Mouse (Mus musculus) gastrocnemius, adult 18-20 months (tissue): ENCODE data around the gene Ly75. TPM values are rescaled to one million over a fixed set of nuclear protein-coding genes. Genes with fewer than 3 reads are reported as not detected.

Experiments
- DNase-seq: peaks from one replicate; pipeline ENCODE4 v3.0.0; 2021; ENCODE audit warnings: low spot score
- total RNA-seq, 2 experiments: library from RNA; stranded (reverse); gene quantifications; 2 replicates each; pipeline ENCODE4 v1.2.3; 2021

The Ly75 gene
- total RNA-seq, 2 experiments from 2014 or later: 0.09 to 0.14 TPM

DNA sequence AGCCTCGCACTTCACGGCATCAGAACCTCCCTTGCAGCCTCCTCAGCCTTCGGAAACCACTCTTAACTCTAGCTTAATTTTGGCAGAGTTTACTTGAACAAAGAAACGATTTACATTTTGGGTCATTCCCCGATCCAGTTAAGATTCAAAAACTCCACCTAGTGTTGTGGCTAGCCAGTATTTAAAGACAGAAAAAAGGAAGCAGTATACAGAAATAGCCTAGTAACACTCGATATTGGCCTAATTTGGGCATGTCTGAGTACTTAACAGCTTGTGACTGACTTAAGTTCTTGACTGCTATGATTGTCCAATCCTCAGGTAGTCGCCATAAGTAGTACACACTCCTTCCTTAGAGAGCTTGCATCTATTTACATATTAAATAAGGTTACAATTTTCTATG is 56.2 kb downstream of the Ly75 start:
- no peak for DNase-seq

GRCm38 (mm10) chr2:60323411-60323810 is 59.7 kb downstream of the Ly75 start:
- DNase-seq: no peak

DNA sequence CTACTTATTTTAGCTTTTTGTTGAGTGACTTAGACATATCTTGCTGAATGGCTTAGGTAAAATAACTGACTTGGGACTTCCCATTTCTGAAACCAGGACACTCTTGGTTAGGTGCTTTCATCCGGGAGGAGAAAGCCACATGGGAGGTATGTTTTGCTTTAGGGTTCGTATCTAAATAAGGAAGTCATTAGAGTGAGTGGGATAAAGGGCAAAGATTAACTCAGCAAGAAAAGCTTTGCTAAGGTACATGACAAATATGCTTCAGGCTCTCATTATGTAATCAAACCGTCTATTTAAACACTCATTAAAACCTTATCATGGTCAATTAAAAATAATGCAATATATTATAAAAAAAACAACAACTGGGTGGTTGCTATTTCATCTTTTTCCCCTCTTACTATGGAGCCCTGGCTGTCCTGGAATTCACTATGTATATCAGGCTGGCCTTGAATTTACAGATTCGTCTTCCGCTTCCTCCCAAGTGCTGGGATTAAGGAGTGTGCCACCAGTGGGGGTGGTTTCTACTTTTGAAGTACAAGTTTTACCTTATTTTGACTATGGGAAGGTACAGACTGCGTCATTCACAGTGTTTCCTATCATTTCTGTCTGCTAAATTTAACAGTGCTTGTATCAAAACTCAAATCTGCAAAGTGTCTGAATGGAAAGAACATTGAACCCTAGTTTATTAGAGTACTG is 60.9 kb downstream of the Ly75 start:
- DNase-seq: no peak

- no peak for DNase-seq
Observed at GRCm38 (mm10) chr2:60303796-60304195, 79.3 kb downstream of the Ly75 start.

- no peak for DNase-seq
Observed at GRCm38 (mm10) chr2:60299323-60299722, 83.8 kb downstream of the Ly75 start.

DNA sequence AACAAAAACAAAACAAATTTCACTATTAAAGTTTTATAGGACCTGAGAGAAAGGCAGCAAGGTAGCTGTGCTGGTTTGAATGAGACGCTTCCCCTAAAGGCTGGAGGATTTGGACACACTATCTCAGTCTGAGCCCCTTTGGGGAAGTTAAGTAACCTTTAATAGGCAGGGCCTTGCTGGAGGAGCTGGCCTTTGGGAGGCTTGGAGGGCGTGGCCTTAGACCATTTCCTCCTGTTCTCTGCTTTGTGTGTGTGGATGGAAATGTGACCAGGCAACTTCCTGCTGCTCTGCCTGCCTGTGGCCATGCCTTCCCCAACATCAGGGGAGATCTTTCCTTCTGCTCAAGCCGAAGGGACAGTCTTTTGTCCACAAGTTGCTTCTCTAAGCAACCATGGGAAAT is 84.8 kb downstream of the Ly75 start:
- no peak for DNase-seq

DNA sequence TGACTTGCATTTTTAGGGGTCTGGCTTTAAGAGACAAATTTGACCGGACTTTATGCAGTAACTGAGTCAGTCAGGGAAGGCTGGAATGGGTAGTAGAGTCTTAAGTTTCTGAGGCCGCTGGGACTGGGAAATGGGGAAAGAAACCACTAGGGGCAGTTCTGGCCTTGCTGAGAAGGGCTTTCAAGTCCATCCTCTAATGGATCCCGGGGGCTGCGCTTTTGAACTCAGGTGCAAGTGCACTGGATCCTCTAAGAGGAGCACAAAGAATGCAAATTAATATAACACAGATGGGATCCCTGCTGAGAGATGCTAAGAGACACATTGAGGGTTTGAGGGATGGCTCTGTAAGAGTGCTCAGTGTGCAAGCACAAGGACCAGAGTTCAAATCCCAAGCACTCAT is 91.7 kb downstream of the Ly75 start:
- no peak for DNase-seq

- DNase-seq: no peak
Observed at GRCm38 (mm10) chr2:60289451-60289850, 93.7 kb downstream of the Ly75 start.

DNA sequence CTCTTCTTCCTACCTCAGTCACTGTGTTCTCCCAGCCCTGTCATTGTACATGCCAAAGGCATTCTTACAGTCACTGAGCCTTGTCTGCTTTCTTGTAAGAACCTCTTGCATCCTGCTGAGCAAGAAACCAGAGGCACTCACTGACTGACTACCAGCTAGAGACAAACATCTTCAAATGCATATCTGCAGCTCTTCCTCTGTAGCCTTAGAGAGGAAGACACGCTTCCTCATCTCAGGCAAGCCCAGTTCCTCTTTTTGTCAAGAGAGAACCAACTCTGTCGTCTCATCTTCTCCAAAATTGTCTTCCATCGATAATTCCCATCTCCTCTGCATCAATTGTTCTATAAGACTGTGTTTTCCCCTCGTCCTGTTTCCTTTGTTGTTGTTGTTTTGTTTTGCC is 94.5 kb downstream of the Ly75 start:
- no peak for DNase-seq

GRCm38 (mm10) chr2:60285107-60285617 is 97.9 kb downstream of the Ly75 start:
- DNase-seq: no peak

- DNase-seq: no peak
Observed at GRCm38 (mm10) chr2:60284467-60284821, 98.7 kb downstream of the Ly75 start, which contains the start of gene Cd302. TSS of gene Cd302 (minus strand) at chr2:60284488.

GRCm38 (mm10) chr2:60283751-60284466 is 99.2 kb downstream of the Ly75 start:
- peak; percentile 55 for DNase-seq

GRCm38 (mm10) chr2:60283208-60283750 is 99.8 kb downstream of the Ly75 start:
- no peak for DNase-seq

DNA sequence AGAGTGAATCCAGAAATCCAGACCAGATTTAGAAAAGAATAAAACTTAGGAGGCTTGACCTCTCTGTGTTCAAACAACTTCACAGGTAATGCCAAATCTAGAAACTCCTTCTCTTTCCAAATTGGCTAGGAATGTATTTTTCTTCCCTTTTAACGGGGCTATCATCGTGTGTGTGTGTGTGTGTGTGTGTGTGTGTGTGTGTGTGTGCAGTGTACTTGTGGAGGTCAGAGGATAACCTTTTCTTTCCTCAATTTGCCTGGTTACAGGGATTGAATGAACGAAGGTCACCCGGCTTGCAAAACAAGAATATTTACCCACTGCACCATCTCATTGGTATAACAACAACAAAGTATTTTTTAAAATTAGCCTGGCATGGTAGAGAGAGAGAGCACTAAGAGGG is 100.5 kb downstream of the Ly75 start:
- DNase-seq: no peak

- no peak for DNase-seq
Observed at GRCm38 (mm10) chr2:60278627-60279026, 104.5 kb downstream of the Ly75 start.

DNA sequence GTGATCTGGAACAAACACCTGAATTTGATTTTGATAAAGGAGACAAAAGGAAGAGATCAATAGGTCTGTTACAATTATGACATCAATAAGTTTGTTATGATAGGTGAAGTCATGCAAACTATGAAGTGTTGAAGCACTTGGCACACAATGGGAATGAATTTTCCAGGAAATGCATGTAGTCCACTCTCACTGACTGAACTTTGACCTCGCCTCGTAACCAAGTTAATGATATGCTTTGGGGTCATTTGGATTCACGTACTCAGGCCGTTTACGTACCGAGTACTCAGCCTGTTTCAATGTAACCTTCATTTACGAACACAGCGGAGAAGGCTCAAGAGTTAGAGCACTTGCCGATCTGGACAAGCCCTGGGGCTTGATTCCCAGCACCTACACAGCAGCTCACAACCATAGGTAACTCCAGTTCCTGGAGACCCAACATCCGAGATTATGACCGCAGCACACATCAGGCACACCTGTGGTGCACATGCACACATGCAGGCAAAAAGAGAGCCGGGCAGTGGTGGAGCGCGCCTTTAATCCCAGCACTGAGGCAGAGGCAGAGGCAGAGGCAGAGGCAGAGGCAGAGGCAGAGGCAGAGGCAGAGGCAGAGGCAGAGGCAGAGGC is 113.1 kb downstream of the Ly75 start:
- DNase-seq: no peak

GRCm38 (mm10) chr2:60267567-60267966 is 115.5 kb downstream of the Ly75 start:
- DNase-seq: no peak

DNA sequence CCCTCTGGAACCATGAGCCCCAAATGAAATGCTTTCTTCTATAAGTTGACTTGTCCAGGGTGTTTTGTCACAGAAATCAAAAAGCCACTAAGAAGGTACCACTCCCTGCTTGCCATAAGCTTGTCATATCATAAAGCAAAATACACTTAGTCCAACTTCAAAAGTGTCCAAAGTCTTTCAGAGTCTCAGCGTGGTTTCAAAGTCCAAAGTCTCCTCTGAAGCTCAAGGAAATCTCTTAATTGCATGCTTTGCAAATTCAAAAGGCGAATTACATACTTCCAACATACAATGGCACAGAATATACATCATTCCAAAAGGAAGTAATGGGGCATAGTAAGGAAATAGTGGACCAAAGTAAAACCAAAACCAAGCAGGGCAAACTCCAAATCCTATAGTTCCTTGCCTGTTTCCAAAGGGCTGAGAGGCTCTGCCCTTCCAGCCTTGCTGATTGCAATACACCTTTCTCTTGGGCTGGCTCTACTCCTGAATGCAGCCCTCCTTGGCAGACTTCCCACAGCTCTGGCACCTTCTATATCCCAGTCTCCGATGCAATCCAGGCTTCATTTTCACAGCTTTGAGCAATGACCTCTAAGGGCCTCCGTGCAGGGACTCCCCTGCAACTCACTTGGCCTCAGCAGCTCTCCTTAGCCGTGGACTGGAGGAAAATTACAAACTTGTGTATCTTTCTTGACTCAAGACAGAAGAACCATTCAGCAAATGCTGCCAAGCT is 122.3 kb downstream of the Ly75 start:
- DNase-seq: no peak

- no peak for DNase-seq
Observed at GRCm38 (mm10) chr2:60259186-60259585, 123.9 kb downstream of the Ly75 start.

DNA sequence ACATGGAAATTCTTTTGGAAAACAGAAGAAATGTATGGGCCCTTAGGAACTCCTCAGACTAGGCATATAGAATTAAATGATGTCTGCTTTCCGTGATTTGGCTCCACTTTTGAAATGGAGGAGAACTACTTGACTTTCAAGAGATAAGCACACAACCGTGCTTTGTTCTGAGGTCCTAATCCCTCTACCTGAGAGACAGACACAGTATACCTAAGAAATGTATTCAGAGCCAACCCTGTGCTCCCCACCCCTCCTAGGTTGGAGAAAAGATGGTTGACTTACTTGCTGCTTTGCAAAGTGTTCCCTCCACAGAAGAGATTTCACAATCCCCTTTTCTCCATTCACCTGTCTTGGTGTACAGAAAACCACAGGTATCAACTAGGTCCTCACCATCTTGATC is 126.4 kb downstream of the Ly75 start:
- no peak for DNase-seq

DNA sequence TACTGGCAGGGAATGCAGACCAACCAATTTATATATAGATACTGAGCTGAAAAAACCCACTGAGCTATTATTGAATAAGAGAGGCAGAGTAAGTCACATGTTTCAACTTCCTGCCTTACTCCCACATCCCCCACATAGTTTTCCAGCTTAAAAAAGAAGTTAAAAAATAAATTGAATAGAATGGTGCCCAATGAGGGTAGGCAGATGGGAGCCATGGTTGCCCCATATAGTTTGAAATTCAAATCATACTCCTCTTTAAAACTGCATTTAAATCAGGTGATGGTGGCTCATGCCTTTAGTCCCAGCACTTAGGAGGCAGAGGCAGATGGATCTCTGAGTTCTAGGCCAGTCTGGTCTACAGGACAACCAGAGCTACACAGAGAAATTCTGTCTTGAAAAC is 129.6 kb downstream of the Ly75 start:
- DNase-seq: no peak

GRCm38 (mm10) chr2:60252782-60253181 is 130.3 kb downstream of the Ly75 start:
- DNase-seq: no peak
